Comparison of ENCODE assay signal across 9 mouse cellular contexts in genomic region chr7:100461621-100462151, GRCm38 (mm10). TPM values are rescaled to one million over a fixed set of nuclear protein-coding genes. Genes with fewer than 3 reads are reported as not detected.
DNase-seq lines count a peak whose midpoint lies in the region; ATAC-seq lines count a peak whose summit lies in the region.
"Had no signal": no experiment of that assay in that cellular context is flagged by ENCODE, and none has a peak within 500 bp of the region (broad histone marks: within the 10 kb centered on the region; RNA-seq: fewer than 3 reads in every experiment).

No protein-coding gene starts in this region.

- no peak overlapping the region for H3K4me2 ChIP-seq in hindbrain, embryonic 14.5 days (replicated peaks)

- WGBS in hindbrain, embryonic 10.5 days = 89% methylated on average over 6 of the region's 6 CpGs
- 81% methylated on average over 6 of the region's 6 CpGs for WGBS in hindbrain, embryonic 14.5 days

- no peak for ATAC-seq in hindbrain, embryonic 14.5 days (ENCODE audit: low FRiP score)

- DNase-seq in hindbrain, embryonic 10.5 days (ENCODE audit: low spot score) = no peak
- DNase-seq in hindbrain, embryonic 14.5 days (ENCODE audit: low spot score) = no peak
- peak; percentile 82 for DNase-seq in adrenal gland, adult 2 months
- DNase-seq in gonadal fat pad, adult 2 months (ENCODE audit: low read depth) = peak; percentile 78
- DNase-seq in layer of hippocampus, postnatal 10 days (ENCODE audit: low spot score in 2 of 2) = peak; percentile 40 to 49
- DNase-seq in lung, postnatal 36 days = peak; percentile 95
- no peak for DNase-seq in embryo, embryonic 10.5 days (ENCODE audit: low spot score)
- no peak for DNase-seq in spleen, postnatal 10 days (ENCODE audit: low spot score in 2 of 2)

- H3K9me3 ChIP-seq in hindbrain, embryonic 10.5 days = no peaks in the 10 kb centered on the region
- H3K9me3 ChIP-seq in hindbrain, embryonic 14.5 days (ENCODE audit: control insufficient read depth, low read length) = no peaks in the 10 kb centered on the region

- peaks cover 98% of the 10 kb centered on the region for H3K36me3 ChIP-seq in hindbrain, embryonic 10.5 days
- H3K36me3 ChIP-seq in hindbrain, embryonic 14.5 days (replicated peaks; ENCODE audit: control insufficient read depth, insufficient read depth) = peaks cover 61% of the 10 kb centered on the region

- no peaks in the 10 kb centered on the region for H3K27me3 ChIP-seq in hindbrain, embryonic 10.5 days (ENCODE audit: insufficient read depth, poor library complexity, severe bottlenecking)
- H3K27me3 ChIP-seq in hindbrain, embryonic 14.5 days (ENCODE audit: control insufficient read depth, insufficient read depth, low read length) = no peaks in the 10 kb centered on the region

- no peaks in the 10 kb centered on the region for H3K4me1 ChIP-seq in hindbrain, embryonic 10.5 days (replicated peaks)
- no peaks in the 10 kb centered on the region for H3K4me1 ChIP-seq in hindbrain, embryonic 14.5 days (replicated peaks; ENCODE audit: control insufficient read depth, insufficient read depth, low read length)

- no peak overlapping the region for H3K4me3 ChIP-seq in hindbrain, embryonic 10.5 days
- no peak overlapping the region for H3K4me3 ChIP-seq in hindbrain, embryonic 14.5 days (replicated peaks; ENCODE audit: low read length)

- H3K27ac ChIP-seq in hindbrain, embryonic 10.5 days = 0 out of 2 replicates have a peak overlapping the region, but pooled peaks have one; percentile 12
- H3K27ac ChIP-seq in hindbrain, embryonic 14.5 days = no peak overlapping the region

- H3K9ac ChIP-seq in hindbrain, embryonic 14.5 days = no peak overlapping the region

RNA-seq across cellular contexts. Expression of gene Ucp3, which starts 11.1 kb away (rescaled TPM):
- 0.09 TPM in 1 of 2 replicates, not detected in the other for polyA plus RNA-seq in hindbrain, embryonic 10.5 days (2016; fragmentation: Nextera tagmentation; extraction: Ambion mirVana)
- polyA plus RNA-seq in hindbrain, embryonic 14.5 days (2014; fragmentation: Nextera tagmentation; extraction: Ambion mirVana) = not detected in 2 replicates
- total RNA-seq in adrenal gland, adult 2 months (2021) = 10 to 100 TPM; 22.7 to 58.7 TPM
- 17.0 and 35.6 TPM in 2 replicates for polyA plus RNA-seq in adrenal gland, adult 2 months (2012; rRNA removed)
- 8.5 and 11.9 TPM in 2 replicates for polyA plus RNA-seq in gonadal fat pad, adult 2 months (2012; rRNA removed)
- total RNA-seq in layer of hippocampus, postnatal 10 days (2021) = 1 to 10 TPM in 1 of 2 experiments, under 1 TPM in 1; 0.65 to 1.3 TPM
- polyA plus RNA-seq: neural tube, embryonic 11.5 days had no signal

RNA-seq across cellular contexts. Expression of gene Ucp2, which starts 31.5 kb away (rescaled TPM):
- polyA plus RNA-seq in hindbrain, embryonic 10.5 days (2016; fragmentation: Nextera tagmentation; extraction: Ambion mirVana) = 122 and 123 TPM in 2 replicates
- 73.5 and 77.2 TPM in 2 replicates for polyA plus RNA-seq in hindbrain, embryonic 14.5 days (2014; fragmentation: Nextera tagmentation; extraction: Ambion mirVana)
- 100 to 1,000 TPM; 187 to 254 TPM for total RNA-seq in adrenal gland, adult 2 months (2021)
- polyA plus RNA-seq in adrenal gland, adult 2 months (2012; rRNA removed) = 315 and 432 TPM in 2 replicates
- 511 and 529 TPM in 2 replicates for polyA plus RNA-seq in gonadal fat pad, adult 2 months (2012; rRNA removed)
- 10 to 100 TPM; 58.2 to 66.6 TPM for total RNA-seq in layer of hippocampus, postnatal 10 days (2021)

RNA-seq across cellular contexts. Expression of gene Dnajb13, which starts 53.1 kb away (rescaled TPM):
- polyA plus RNA-seq in hindbrain, embryonic 10.5 days (2016; fragmentation: Nextera tagmentation; extraction: Ambion mirVana) = 1.9 and 9.2 TPM in 2 replicates
- 6.6 and 10.8 TPM in 2 replicates for polyA plus RNA-seq in hindbrain, embryonic 14.5 days (2014; fragmentation: Nextera tagmentation; extraction: Ambion mirVana)
- under 1 TPM; 0.17 to 0.24 TPM for total RNA-seq in adrenal gland, adult 2 months (2021)
- polyA plus RNA-seq in adrenal gland, adult 2 months (2012; rRNA removed) = 0.20 TPM in 1 of 2 replicates, not detected in the other
- polyA plus RNA-seq in gonadal fat pad, adult 2 months (2012; rRNA removed) = 4.1 and 5.7 TPM in 2 replicates
- under 1 TPM; 0.50 to 0.87 TPM for total RNA-seq in layer of hippocampus, postnatal 10 days (2021)

Comparison
In these comparisons a context has a peak if more than half of its experiments do, and no peak if none do; other contexts are left out.
1. DNase-seq: peak in adrenal gland, adult 2 months (single experiment), gonadal fat pad, adult 2 months (single experiment), layer of hippocampus, postnatal 10 days (2 of 2) and lung, postnatal 36 days (single experiment); none in hindbrain, embryonic 10.5 days (single experiment), hindbrain, embryonic 14.5 days (single experiment), embryo, embryonic 10.5 days (single experiment) and spleen, postnatal 10 days (0 of 2).